Mouse (Mus musculus): ENCODE data around the gene Ube2u. TPM values are rescaled to one million over a fixed set of nuclear protein-coding genes. Genes with fewer than 3 reads are reported as not detected.
"Not testable (repeated sequence)": the region's sequence is repeated elsewhere in the genome, so short reads cannot be mapped to it uniquely, and the experiment has no call there.

Gene Ube2u
- polyA plus RNA-seq, 1 experiment, result not detected

DNA sequence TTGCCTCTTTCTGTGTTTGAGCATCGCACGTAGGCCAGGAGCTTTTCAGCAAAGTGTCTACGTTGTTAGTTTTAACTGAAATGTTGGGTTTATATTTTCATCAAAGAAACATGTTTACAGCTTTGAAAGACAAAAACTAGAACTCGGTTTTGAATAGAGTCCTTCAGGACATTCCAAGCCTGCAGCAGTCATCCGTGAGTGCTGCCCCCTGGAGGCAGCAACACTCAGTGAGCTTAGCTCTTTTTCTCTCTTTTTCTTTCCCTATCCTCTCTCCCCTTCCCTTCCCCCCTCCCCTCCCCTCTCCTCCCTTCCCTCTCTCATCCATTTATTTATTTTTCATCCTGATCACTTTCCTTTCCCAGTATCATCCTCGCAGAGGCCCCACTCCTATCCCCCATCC is 19.5 kb downstream of the Ube2u start:
- Histone ChIP-seq H3K36me3 (replicated peaks; ENCODE audit: low read length) (no peaks in the 10 kb centered on the region), H3K4me3 (replicated peaks) (no peak overlapping the region), H3K4me1 (no peaks in the 10 kb centered on the region), H3K9me3 (peaks cover 3% of the 10 kb centered on the region; the same call in 1 of the 2 replicates), H3K27me3 (replicated peaks) (no peaks in the 10 kb centered on the region)
- TF ChIP-seq FLI1 (IDR thresholded peaks at IDR 0.05; ENCODE audit: low read length) (no peak), GATA1 (IDR thresholded peaks at IDR 0.05; ENCODE audit: borderline replicate concordance, low read length) (no peak)

DNA sequence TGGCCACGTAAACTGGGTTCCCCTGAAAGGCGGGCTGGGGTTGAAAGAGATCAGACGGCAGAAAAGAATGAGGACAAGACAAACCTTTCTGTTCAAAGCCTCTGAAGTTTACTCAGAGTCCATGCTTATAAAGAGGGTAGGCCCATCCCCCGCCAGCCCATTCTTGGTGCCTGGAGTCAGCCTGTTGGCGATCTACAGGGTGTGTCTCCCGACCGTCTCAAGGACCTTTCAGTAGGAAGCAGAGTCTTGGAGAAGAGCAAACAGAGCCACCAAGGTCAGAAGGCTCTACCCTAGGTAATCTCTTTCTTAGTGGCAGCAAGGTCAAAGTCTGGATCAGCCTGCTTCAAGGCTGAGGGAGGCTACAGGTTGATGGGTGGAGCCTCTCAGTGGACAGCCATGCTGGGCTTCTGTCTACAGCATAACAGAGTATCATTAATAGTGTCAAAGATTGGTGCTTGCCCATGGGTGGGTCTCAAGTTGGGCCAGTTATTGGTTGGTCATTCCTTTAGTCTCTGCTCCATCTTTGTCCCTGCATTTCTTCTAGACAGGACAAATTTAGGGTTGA is 20.5 kb downstream of the Ube2u start:
- H3K36me3 ChIP-seq (replicated peaks; ENCODE audit: low read length); H3K9me3 ChIP-seq; H3K4me3 ChIP-seq (replicated peaks); H3K4me1 ChIP-seq; H3K27me3 ChIP-seq (replicated peaks): not testable (repeated sequence)

DNA sequence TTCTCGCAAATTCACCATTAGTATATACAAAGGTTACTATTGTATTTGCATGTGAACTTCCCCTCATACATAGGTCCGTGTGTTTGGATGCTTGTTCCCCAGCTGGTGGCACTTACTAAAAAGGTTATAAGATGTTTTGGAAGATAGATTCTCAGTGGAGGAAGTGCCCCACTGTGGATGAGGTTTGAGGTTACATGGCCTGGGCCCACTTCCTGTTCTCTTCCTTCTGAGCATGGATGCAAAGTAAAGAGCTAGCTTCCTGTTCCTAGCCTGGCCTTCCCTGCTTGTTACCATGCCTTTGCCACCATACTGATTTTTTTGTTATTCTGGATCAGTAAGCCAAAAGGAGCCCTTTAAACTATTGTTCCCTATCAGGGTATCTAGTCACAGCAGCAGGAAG is 24.7 kb downstream of the Ube2u start:
- no peaks in the 10 kb centered on the region for H3K27me3 ChIP-seq (replicated peaks)
- TF ChIP-seq FLI1 (IDR thresholded peaks at IDR 0.05; ENCODE audit: low read length) (no peak), GATA1 (IDR thresholded peaks at IDR 0.05; ENCODE audit: borderline replicate concordance, low read length) (no peak)
- H3K4me3 ChIP-seq (replicated peaks), result no peak overlapping the region
- H3K36me3 ChIP-seq (replicated peaks; ENCODE audit: low read length), result no peaks in the 10 kb centered on the region
- no peaks in the 10 kb centered on the region for H3K4me1 ChIP-seq
- H3K9me3 ChIP-seq, result 0 out of 2 replicates have a peak, but pooled peaks cover 6% of the 10 kb centered on the region

DNA sequence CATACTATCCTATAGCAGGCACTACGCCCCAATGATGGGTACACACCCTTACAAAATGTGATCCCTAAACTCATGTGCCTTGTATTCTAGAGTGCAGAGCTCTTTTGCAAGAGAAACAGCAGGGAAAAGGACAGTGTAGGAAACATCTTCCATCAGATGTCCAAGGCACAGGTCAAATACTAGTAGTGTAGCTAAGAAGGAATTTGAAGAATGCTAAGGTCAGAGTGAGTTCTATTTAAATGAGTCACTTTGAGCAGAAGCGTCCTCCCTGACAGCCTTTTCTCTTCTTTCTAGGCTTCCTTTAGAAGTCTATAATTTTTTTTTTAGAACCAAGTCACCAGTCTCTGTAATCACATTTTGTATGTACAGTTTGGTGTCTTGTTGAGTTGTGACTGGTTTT is 39.0 kb downstream of the Ube2u start:
- H3K9me3 ChIP-seq, result no peaks in the 10 kb centered on the region
- no peak for TF ChIP-seq GATA1 (IDR thresholded peaks at IDR 0.05; ENCODE audit: borderline replicate concordance, low read length)
- TF ChIP-seq FLI1 (IDR thresholded peaks at IDR 0.05; ENCODE audit: low read length), result no peak

DNA sequence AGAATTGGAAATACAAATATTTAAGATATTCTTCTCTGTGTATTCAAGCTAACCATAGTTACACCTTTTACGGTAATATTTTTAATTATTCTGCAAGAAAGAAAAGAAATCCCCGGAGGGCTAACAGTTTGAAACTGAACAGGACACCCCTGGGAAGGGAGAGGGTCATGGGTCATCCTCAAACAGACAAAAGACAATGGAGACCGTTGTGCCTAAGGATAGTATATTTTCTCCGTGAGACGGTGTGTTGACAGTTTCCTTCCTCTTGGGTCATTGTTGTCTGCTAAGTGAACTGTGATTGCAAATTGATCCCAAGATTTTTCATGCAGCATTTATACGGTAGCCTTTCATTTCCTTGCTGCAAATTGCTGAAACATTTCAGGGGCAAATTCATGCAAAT is 43.9 kb downstream of the Ube2u start:
- no peaks in the 10 kb centered on the region for H3K36me3 ChIP-seq (replicated peaks; ENCODE audit: low read length)
- peaks cover 2% of the 10 kb centered on the region for H3K27me3 ChIP-seq (replicated peaks)
- H3K4me3 ChIP-seq (replicated peaks), result no peak overlapping the region
- TF ChIP-seq GATA1 (IDR thresholded peaks at IDR 0.05; ENCODE audit: borderline replicate concordance, low read length) (no peak), FLI1 (IDR thresholded peaks at IDR 0.05; ENCODE audit: low read length) (no peak)
- no peaks in the 10 kb centered on the region for H3K9me3 ChIP-seq
- no peaks in the 10 kb centered on the region for H3K4me1 ChIP-seq

More for the DNA sequence above, 39.0 kb downstream of the Ube2u start:
- H3K36me3 ChIP-seq (replicated peaks; ENCODE audit: low read length), result no peaks in the 10 kb centered on the region
- H3K4me1 ChIP-seq, result no peaks in the 10 kb centered on the region
- no peaks in the 10 kb centered on the region for H3K27me3 ChIP-seq (replicated peaks)
- H3K4me3 ChIP-seq (replicated peaks), result no peak overlapping the region

DNA sequence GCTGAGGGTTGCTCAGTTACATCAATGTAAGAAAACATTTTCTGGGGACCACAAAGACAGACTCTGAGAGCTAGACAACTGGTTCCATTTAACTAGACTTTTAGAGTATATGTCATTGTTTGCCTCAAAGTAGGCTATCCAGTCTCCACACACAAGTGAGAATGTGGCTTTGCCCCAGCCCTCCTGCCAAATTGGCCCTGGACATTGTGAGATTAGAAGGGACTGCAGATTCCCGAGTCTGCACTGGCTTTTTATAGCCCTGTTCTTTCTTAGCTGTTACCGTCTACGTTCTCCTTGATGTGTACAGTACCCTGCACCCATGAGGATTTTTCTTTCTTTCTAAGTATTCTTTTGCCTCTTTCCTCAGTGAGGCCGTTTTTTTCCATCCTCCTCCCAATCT is 46.1 kb downstream of the Ube2u start:
- Histone ChIP-seq H3K27me3 (replicated peaks) (peaks cover 5% of the 10 kb centered on the region), H3K36me3 (replicated peaks; ENCODE audit: low read length) (no peaks in the 10 kb centered on the region), H3K9me3 (no peaks in the 10 kb centered on the region), H3K4me3 (replicated peaks) (no peak overlapping the region), H3K4me1 (no peaks in the 10 kb centered on the region)
- TF ChIP-seq FLI1 (IDR thresholded peaks at IDR 0.05; ENCODE audit: low read length), result no peak
- no peak for TF ChIP-seq GATA1 (IDR thresholded peaks at IDR 0.05; ENCODE audit: borderline replicate concordance, low read length)

DNA sequence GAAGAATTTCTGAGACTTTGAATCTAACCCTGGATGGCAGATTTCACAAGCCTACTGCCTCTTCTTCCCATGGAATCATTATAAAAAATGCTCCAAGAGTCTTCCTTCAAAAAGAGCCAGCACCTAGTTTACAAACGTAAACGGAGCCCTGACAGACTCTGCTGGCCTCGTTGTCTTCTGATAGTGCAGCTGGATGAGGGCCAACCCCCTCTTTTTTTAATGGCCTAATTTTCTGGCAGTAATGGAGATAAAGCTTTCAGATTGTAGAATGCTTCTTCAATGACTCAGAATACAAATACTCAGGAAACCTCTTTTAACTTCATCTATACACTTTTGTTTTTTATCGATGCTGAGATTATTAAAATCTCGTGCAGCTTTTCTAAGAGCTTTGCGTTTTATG is 47.6 kb downstream of the Ube2u start:
- Histone ChIP-seq H3K4me1 (no peaks in the 10 kb centered on the region), H3K36me3 (replicated peaks; ENCODE audit: low read length) (no peaks in the 10 kb centered on the region), H3K4me3 (replicated peaks) (no peak overlapping the region), H3K27me3 (replicated peaks) (peaks cover 5% of the 10 kb centered on the region), H3K9me3 (no peaks in the 10 kb centered on the region)
- no peak for TF ChIP-seq FLI1 (IDR thresholded peaks at IDR 0.05; ENCODE audit: low read length)
- TF ChIP-seq GATA1 (IDR thresholded peaks at IDR 0.05; ENCODE audit: borderline replicate concordance, low read length), result no peak

DNA sequence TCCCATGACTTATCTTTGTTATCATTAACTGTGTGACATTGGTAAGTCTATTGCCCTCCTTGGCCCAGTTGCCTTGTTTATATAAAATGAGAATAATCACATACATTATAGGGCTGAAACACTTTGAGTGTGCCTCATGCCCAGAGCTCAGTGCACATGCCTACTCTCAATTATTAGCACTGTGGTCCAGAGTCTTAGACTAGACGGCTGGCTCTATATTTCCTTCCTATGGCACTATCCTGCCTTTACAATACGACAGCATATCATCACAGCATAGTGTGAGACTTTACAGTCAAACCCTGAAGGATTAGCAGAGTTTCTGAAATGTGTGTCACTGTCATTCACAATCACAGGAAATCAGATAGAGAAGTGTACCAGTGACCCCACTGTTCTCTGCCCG is 48.4 kb downstream of the Ube2u start:
- Histone ChIP-seq H3K27me3 (replicated peaks) (peaks cover 5% of the 10 kb centered on the region), H3K4me1 (no peaks in the 10 kb centered on the region), H3K4me3 (replicated peaks) (no peak overlapping the region), H3K9me3 (no peaks in the 10 kb centered on the region), H3K36me3 (replicated peaks; ENCODE audit: low read length) (no peaks in the 10 kb centered on the region)
- TF ChIP-seq FLI1 (IDR thresholded peaks at IDR 0.05; ENCODE audit: low read length), result no peak
- TF ChIP-seq GATA1 (IDR thresholded peaks at IDR 0.05; ENCODE audit: borderline replicate concordance, low read length), result no peak

DNA sequence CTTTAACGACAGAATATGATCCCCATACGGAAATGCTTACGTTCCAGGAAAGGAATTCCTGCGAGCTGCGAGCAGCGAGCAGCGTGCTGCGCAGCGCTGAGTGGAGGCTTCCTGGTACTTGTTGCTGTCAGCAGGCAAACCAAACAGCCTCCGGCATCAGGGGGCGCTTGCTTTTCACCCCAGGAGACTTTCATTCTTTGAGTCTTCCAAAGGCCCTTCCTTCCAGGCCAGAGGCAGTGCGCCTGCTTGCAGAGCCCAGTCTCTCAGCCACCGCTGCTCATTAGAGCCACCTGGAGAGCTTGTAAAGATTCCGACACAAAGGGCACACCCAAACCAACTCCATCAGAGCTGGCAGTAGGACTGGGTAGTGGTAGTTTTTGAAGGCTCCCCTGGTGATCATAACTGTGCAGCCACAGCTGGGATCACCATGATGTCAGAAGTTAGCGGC is 48.9 kb downstream of the Ube2u start:
- Histone ChIP-seq H3K4me1 (no peaks in the 10 kb centered on the region), H3K36me3 (replicated peaks; ENCODE audit: low read length) (no peaks in the 10 kb centered on the region), H3K9me3 (no peaks in the 10 kb centered on the region), H3K4me3 (replicated peaks) (no peak overlapping the region), H3K27me3 (replicated peaks) (peaks cover 5% of the 10 kb centered on the region)
- TF ChIP-seq GATA1 (IDR thresholded peaks at IDR 0.05; ENCODE audit: borderline replicate concordance, low read length) (no peak), FLI1 (IDR thresholded peaks at IDR 0.05; ENCODE audit: low read length) (no peak)

DNA sequence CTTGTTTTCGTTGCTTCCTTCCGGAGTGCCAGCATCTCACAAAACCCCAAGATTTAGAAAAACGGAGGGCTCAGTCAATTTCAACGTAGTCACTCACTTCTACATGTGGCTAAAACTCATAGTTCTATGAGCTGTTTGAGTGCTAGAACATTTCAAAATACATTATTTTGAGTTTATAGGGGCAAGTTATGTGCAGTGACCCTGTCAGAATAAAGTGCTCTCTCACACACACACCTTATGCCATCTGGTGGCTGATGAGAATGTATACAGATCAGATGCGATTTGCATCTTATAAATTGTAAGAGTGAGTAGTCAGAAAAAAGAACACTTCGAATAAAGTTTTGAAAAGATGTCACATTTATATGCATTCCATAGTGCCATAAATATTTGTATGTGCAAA is 55.0 kb downstream of the Ube2u start:
- H3K27me3 ChIP-seq (replicated peaks), result no peaks in the 10 kb centered on the region
- no peak for TF ChIP-seq GATA1 (IDR thresholded peaks at IDR 0.05; ENCODE audit: borderline replicate concordance, low read length)
- H3K4me1 ChIP-seq, result no peaks in the 10 kb centered on the region
- H3K4me3 ChIP-seq (replicated peaks), result no peak overlapping the region
- no peaks in the 10 kb centered on the region for H3K36me3 ChIP-seq (replicated peaks; ENCODE audit: low read length)
- H3K9me3 ChIP-seq, result no peaks in the 10 kb centered on the region

DNA sequence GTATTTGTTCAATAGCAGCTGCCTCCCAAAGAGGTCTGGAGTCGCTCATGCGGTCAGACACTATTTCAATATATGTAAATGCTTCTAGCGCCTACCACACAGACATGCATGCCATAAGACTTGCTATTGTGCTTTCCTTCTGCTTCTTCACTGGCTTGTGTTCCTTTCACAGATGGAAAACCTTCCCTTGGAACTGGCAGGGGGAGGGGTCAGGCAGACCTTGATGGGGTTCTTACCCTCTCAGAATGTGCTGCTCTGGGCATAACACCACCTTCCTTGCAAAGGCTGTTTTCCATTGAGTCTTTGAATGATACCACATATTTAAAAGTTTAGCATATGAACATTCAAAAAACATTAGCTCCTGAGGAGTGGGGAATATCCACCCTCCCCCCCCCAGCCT is 56.3 kb downstream of the Ube2u start:
- Histone ChIP-seq H3K9me3 (no peaks in the 10 kb centered on the region), H3K4me1 (no peaks in the 10 kb centered on the region), H3K4me3 (replicated peaks) (no peak overlapping the region), H3K27me3 (replicated peaks) (no peaks in the 10 kb centered on the region), H3K36me3 (replicated peaks; ENCODE audit: low read length) (no peaks in the 10 kb centered on the region)
- no peak for TF ChIP-seq FLI1 (IDR thresholded peaks at IDR 0.05; ENCODE audit: low read length)
- TF ChIP-seq GATA1 (IDR thresholded peaks at IDR 0.05; ENCODE audit: borderline replicate concordance, low read length), result no peak

All from megakaryocyte, embryonic 14.5 days (primary cell).